Mouse (Mus musculus): ENCODE results near the gene Srsf3. TPM values are rescaled to one million over a fixed set of nuclear protein-coding genes. Genes with fewer than 3 reads are reported as not detected.
"Not testable (repeated sequence)": the region's sequence is repeated elsewhere in the genome, so short reads cannot be mapped to it uniquely, and the experiment has no call there.

Srsf3 gene
- total RNA-seq, 2 experiments from 2014 or later, result 144 to 193 TPM

- DNase-seq, result no peak
Measured at GRCm38 (mm10) chr17:29065245-29065940, 33.0 kb downstream of the Srsf3 start.

DNA sequence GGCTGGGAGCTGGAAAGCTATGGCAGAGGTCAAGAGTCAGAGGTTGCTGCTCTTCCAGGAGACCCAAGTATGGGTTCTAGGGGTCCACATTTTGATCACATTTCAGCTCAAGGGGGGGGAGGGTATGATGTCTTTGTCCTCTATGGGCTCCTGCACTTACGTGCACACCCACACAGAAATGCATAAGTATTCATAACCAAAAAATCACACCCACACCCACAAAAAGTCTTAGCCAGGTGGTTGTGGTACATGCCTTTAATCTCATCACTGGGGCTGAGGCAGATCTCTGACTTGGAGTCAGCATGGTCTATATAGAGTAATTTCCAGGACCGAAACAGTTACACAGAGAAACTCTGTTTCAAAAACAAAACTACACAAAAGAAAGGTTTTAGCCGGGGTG lies 33.5 kb downstream of the Srsf3 start:
- no peak for DNase-seq

GRCm38 (mm10) chr17:29067416-29067815 lies 35.0 kb downstream of the Srsf3 start:
- not testable (repeated sequence) for DNase-seq

DNA sequence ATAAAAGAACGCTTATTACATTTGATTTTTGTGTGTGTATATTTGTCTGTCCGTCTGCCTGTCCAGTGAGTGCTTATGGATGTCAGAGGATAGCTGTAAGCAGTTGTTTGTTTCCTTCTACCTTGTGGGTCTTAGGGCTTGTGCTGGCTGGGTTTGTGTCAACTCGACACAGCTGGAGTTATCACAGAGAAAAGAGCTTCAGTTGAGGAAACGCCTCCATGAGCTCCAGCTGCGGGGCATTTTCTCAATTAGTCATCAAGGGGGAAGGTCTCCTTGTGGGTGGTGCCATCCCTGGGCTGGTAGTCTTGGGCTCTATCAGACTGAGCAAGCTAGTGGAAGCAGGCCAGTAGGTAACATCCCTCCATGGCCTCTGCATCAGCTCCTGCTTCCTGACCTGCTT lies 35.4 kb downstream of the Srsf3 start:
- DNase-seq, result no peak

DNA sequence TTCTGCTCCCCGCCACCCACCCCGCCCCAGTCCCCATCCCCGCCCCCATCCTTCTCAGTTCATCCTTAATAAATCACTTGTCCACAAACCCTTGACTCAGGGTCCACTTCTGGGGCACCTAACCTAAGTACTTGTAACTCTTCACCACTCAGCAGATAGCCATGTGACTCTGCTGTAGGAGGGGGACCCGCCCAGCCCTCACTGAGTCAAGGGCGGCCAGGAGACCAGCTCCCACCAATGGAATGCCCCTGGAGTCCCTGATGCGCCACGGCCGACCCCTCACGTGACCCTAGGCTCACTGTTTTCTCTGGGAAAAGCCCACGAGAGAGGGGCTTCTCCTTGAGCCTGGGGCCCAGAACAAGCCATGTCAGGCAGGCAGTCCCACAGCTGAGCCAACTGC lies 36.6 kb downstream of the Srsf3 start:
- DNase-seq, result no peak

- DNase-seq, result no peak
Measured at GRCm38 (mm10) chr17:29071820-29072219, 39.4 kb downstream of the Srsf3 start.

GRCm38 (mm10) chr17:29072701-29073307 lies 40.4 kb downstream of the Srsf3 start:
- no peak for DNase-seq

DNA sequence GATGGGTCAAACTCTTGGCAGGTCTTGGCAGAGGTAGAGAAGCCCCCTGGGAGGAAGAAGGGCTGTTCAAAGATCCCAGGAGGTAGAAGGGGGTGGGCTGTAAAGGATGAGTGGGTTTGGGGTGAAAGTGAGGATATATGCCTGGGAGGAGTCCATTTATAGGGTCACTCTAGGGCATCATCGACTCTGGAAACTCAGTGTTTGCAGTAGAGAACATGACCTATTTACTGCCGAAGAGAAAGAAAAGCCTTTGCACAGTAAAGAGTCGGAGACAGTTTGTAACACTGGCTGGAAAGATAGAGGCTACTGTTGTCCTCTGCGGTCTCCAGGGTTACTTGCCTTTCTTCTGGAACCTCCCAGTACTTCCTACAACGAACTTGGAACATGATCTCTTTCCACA lies 40.9 kb downstream of the Srsf3 start:
- no peak for DNase-seq

DNA sequence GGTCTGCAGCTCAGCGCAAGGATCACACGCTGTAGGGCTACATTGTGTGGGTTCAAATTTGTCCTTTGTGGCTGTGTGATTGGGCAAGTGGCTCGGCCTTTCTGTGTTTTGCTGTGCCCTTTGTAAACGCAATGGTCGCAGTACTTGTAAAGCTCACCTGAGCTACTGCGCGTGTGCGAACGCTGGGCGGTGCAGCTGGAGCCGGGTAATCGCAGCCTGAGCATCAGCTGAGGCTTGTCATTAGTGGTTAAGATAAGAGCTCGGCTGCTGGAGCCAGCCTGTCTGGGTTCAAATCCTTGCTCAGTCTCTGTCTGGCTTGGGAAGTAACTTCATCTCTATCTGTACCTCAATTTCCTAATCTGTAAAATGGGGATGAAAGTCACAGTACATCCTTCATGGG lies 41.7 kb downstream of the Srsf3 start:
- no peak for DNase-seq

DNA sequence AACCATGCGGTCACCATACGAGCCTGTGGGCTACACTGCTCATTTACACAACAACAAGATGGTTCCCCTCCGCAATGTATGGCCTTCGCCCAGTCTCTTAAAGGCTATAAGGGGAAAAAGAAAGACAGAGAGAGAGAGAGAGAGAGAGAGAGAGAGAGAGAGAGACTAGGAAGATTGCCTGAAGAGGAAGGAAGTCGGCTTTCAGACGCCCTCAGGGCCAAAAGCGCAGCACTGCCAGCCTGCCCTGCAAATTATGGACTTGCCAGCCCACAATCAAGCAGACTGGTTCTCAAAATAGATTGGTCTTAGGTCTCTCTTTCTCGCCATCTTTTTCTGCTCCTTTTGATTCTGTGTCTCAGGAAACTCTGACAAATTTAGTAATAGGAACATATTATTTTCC lies 43.8 kb downstream of the Srsf3 start:
- DNase-seq, result no peak

GRCm38 (mm10) chr17:29077786-29078509 lies 45.5 kb downstream of the Srsf3 start:
- DNase-seq, result peak; percentile 60

DNA sequence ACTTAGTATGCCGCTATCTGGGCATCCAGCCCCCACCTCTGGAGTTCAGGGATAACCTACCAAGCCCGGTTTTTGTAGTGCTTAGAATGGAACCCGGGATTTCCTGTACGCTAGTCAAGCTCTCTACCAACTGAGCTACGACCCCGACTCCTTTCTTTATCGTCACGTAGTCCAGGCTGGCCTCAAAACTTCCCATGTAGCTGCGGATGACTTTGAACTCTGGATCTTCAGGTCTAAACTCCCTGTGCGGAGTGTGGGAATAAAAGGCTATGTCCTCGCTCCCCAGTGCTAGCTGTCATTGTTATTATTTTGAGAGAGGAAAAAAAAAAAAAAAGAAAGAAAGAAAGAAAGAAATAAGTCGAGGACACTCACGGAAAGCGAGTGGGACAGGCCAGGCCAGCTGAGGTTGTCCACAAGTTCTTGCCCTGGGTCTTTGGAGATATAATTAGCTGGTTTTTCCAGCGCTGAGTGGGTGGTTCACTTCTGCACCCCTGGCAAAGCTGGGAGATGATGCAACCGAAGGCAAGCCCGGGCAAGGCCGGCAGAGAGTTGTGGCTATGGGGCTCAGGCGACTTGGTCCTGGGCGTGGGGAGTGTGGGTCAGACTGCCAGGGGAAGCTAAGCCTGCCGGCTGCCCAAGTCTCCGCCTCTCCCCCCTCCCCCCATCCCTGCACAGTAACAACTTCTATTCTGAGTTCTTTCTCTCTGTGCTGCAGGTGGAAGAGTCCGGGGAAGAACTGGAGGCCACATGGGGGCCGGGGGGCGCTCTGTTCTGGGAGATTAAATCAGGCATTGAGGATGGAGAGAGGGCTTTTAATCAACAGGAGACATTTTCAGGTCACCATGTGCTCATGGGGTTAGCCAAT lies 46.3 kb downstream of the Srsf3 start:
- DNase-seq, result peak; percentile 77

GRCm38 (mm10) chr17:29080758-29081617 lies 48.6 kb downstream of the Srsf3 start:
- DNase-seq, result no peak

- no peak for DNase-seq
Measured at GRCm38 (mm10) chr17:29081618-29082381, 49.4 kb downstream of the Srsf3 start.

GRCm38 (mm10) chr17:29083586-29083985 lies 51.2 kb downstream of the Srsf3 start:
- no peak for DNase-seq

DNA sequence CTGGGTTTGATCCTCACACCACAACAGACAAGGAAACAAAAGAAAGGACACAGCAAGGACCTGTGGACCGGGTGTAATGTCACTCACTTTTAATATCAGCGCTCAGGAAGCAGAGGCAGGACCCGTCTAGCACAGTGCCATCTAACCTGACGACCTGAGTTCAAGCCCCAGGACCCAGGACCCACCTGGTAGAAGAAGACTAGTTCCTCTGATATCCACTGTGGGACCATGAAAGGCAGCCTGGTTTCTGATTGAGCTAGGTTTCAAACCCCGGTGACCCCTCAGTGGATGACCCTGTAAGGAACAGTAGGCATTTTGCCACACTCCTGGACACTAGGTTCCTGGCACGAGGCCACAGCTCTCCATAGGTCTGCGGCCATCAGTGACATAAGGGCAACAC lies 52.2 kb downstream of the Srsf3 start:
- no peak for DNase-seq

GRCm38 (mm10) chr17:29085266-29085665 lies 52.8 kb downstream of the Srsf3 start:
- no peak for DNase-seq

DNA sequence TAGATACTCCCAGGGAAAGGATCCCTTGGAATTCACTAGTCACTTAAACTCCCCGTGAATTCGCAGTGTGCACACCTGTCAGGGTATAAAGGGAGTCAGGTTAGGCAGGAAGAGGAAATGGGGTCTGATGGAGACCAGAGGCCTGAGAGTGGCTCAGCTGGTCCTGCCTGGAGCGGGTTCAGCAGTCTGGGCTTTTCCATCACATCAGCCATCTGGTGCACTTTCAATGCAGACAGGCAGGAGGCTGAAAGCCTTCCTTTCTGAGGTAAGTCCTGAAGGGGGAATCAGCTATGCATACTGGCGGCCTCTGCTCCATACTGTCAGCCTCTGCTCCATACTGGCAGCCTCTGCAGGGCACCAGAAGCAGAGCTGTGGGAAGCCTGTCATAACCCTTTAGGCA lies 54.5 kb downstream of the Srsf3 start:
- no peak for DNase-seq

DNA sequence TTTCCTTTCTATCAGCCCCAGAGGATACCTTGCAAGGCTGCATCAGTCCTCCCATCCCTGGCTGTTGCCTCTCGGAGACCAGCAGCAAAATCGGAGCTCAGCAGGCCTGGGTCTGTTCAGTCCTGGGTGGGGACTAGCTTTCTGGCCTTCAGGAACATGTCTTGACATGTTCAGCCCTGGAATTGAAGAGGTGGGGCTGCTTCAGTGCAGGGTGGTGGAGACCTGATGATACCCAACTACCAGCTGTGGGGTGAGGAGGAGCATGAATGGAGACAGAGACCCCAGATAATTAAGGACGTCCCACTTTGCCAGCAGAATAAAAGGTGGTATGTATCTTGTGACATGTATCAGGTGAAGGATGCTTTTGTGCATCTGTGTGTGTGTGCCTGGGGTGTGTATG lies 58.3 kb downstream of the Srsf3 start, which contains the start of gene Cdkn1a:
Gene Cdkn1a (plus strand): TSS at position 201 of the 400 bp plus-strand sequence.
- DNase-seq, result no peak

GRCm38 (mm10) chr17:29091348-29091944 lies 59.0 kb downstream of the Srsf3 start:
- no peak for DNase-seq
